ENCODE assay signal across 1 mouse cellular context in the genomic region with DNA sequence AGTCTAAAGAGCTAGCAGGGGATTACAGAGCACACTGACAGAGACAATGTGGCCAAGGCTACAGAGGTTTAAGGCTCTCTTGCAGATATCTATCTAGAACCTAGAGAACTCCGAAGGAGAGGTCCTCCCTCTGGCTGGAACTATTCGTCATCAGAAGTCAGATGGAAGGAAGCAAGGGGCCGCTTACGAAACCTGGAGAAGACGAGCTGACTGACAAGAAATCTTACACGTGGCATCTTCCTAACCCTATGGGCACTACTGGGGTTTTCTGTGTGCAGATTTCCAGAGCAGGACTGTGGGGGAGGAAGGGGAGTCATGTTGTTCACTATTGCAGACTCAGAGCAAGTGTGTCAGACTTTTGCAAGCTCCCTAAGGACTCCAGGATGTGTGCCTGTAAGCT.
A peak's percentile ranks its signal among the peaks of the same experiment; 100 is the strongest.
TF ChIP-seq lines count a peak whose summit lies in the region.

No protein-coding gene starts in this region.

TF ChIP-seq in CH12.LX, 34 proteins besides CTCF, POLR2A, EP300 and RAD21:
- TF ChIP-seq GABPA (IDR thresholded peaks at IDR 0.05; ENCODE audit: insufficient replicate concordance, low read depth, low read length) (no peak), TCF12 (IDR thresholded peaks at IDR 0.05; ENCODE audit: low read depth, low read length) (no peak), MAZ (IDR thresholded peaks at IDR 0.05; ENCODE audit: low read depth, low read length) (no peak), UBTF (IDR thresholded peaks at IDR 0.05; ENCODE audit: low read depth, low read length) (no peak), CHD2 (IDR thresholded peaks at IDR 0.05; ENCODE audit: low read length) (peak; percentile 39; the same call in 1 of the 2 replicates), MAFK (IDR thresholded peaks at IDR 0.05; ENCODE audit: insufficient replicate concordance, low read length) (0 out of 2 replicates have a peak, but pooled peaks have one; percentile 22), HCFC1 (IDR thresholded peaks at IDR 0.05; ENCODE audit: low read depth, low read length) (no peak), POLR2AphosphoS2 (IDR thresholded peaks at IDR 0.05; ENCODE audit: low read depth, low read length) (no peak), USF2 (conservative IDR thresholded peaks at IDR 0.05; ENCODE audit: low read depth, low read length) (no peak), ZC3H11A (IDR thresholded peaks at IDR 0.05; ENCODE audit: low read depth, low read length) (no peak), NELFE (IDR thresholded peaks at IDR 0.05; ENCODE audit: low read depth, low read length) (no peak), PAX5 (IDR thresholded peaks at IDR 0.05; ENCODE audit: low read length) (no peak), ZKSCAN1 (IDR thresholded peaks at IDR 0.05; ENCODE audit: borderline replicate concordance, low read depth, low read length) (no peak), MEF2A (IDR thresholded peaks at IDR 0.05; ENCODE audit: borderline replicate concordance, low read depth, low read length) (no peak; the same call in 1 of the 2 replicates), MAX (IDR thresholded peaks at IDR 0.05; ENCODE audit: low read length) (peak; percentile 61), ZMIZ1 (IDR thresholded peaks at IDR 0.05; ENCODE audit: low read depth, low read length) (no peak), JUND (conservative IDR thresholded peaks at IDR 0.05; ENCODE audit: low read depth, low read length) (0 out of 2 replicates have a peak, but pooled peaks have one; percentile 32), BHLHE40 (IDR thresholded peaks at IDR 0.05; ENCODE audit: low read depth, low read length) (0 out of 2 replicates have a peak, but pooled peaks have one; percentile 5), E2F4 (IDR thresholded peaks at IDR 0.05; ENCODE audit: insufficient replicate concordance, low read depth, low read length) (no peak), CHD1 (IDR thresholded peaks at IDR 0.05; ENCODE audit: low read depth, low read length) (no peak), RCOR1 (conservative IDR thresholded peaks at IDR 0.05; ENCODE audit: low read depth, low read length) (0 out of 2 replicates have a peak, but pooled peaks have one; percentile 16), MYC (IDR thresholded peaks at IDR 0.05; ENCODE audit: low read depth, low read length) (peak; percentile 78), SIN3A (IDR thresholded peaks at IDR 0.05; ENCODE audit: low read length) (peak; percentile 57; the same call in 1 of the 2 replicates), ZNF384 (IDR thresholded peaks at IDR 0.05; ENCODE audit: low read depth, low read length) (no peak), USF1 (IDR thresholded peaks at IDR 0.05; ENCODE audit: low read depth, low read length) (no peak), ETS1 (conservative IDR thresholded peaks at IDR 0.05; ENCODE audit: low read depth, low read length) (peak; percentile 61), SMC3 (IDR thresholded peaks at IDR 0.05; ENCODE audit: low read depth, low read length) (no peak; the same call in 1 of the 2 replicates), ELF1 (IDR thresholded peaks at IDR 0.05; ENCODE audit: low read depth, low read length) (peak; percentile 11; the same call in 1 of the 2 replicates), IRF4 (IDR thresholded peaks at IDR 0.05; ENCODE audit: low read depth, low read length) (peak; percentile 72; the same call in 1 of the 2 replicates), JUN (IDR thresholded peaks at IDR 0.05; ENCODE audit: insufficient read depth, low read depth, low read length) (no peak), MXI1 (IDR thresholded peaks at IDR 0.05; ENCODE audit: low read depth, low read length) (peak; percentile 54; the same call in 1 of the 2 replicates), NRF1 (IDR thresholded peaks at IDR 0.05; ENCODE audit: low read depth, low read length) (no peak), TBP (conservative IDR thresholded peaks at IDR 0.05; ENCODE audit: low read depth, low read length) (no peak), KAT2A (IDR thresholded peaks at IDR 0.05; ENCODE audit: insufficient replicate concordance, low read length) (no peak)
